Mouse (Mus musculus) forebrain, embryonic 14.5 days (tissue): ENCODE results near the gene Mlec. TPM values are rescaled to one million over a fixed set of nuclear protein-coding genes. Genes with fewer than 3 reads are reported as not detected.
"Not testable (repeated sequence)": the region's sequence is repeated elsewhere in the genome, so short reads cannot be mapped to it uniquely, and the experiment has no call there.

ENCODE experiments used
- ATAC-seq: fragments of 200-750 bp; cut with Nextera tagmentation; 2 replicates; pipeline ENCODE4 v1.8.0; 2017; ENCODE audit warnings: mild to moderate bottlenecking, moderate library complexity
- DNase-seq: peaks from one replicate; pipeline ENCODE4 v3.0.0-alpha.2; 2015; ENCODE audit warnings: low spot score
- H3K27ac ChIP-seq: fragments of 300-500 bp; sonication (generic); 2 replicates; pipeline ENCODE4 v1.5.1; 2014; ENCODE audit warnings: low read depth, mild to moderate bottlenecking, control low read depth, low read length, moderate library complexity
- H3K27me3 ChIP-seq: fragments of 300-500 bp; sonication (generic); replicated peaks from 2 replicates; pipeline ENCODE4 v1.6.1; 2014; ENCODE audit warnings: low read length, control low read depth, mixed read lengths; ENCODE audit not compliant: control insufficient read depth, insufficient read depth
- H3K36me3 ChIP-seq: fragments of 300-500 bp; sonication (generic); 2 replicates; pipeline ENCODE4 v1.6.1; 2014; ENCODE audit warnings: low read length, control low read depth; ENCODE audit not compliant: control insufficient read depth, insufficient read depth
- H3K4me1 ChIP-seq: fragments of 300-500 bp; sonication (generic); 2 replicates; pipeline ENCODE4 v1.6.1; 2014; ENCODE audit warnings: antibody characterized with exemption, low read length, control low read depth; ENCODE audit not compliant: control insufficient read depth, insufficient read depth
- H3K4me2 ChIP-seq: fragments of 300-500 bp; sonication (generic); 2 replicates; pipeline ENCODE4 v1.6.1; 2014; ENCODE audit warnings: mild to moderate bottlenecking, control low read depth, low read length
- H3K4me3 ChIP-seq: fragments of 300-500 bp; sonication (generic); 2 replicates; pipeline ENCODE4 v1.5.1; 2014; ENCODE audit warnings: low read depth, low read length, control low read depth
- H3K9ac ChIP-seq: fragments of 300-500 bp; sonication (generic); 2 replicates; pipeline ENCODE4 v1.6.1; 2014; ENCODE audit warnings: mild to moderate bottlenecking, low read length, control low read depth, moderate library complexity
- H3K9me3 ChIP-seq: fragments of 300-500 bp; sonication (generic); replicated peaks from 2 replicates; pipeline ENCODE4 v1.6.1; 2016; ENCODE audit warnings: low read length, control low read depth, mixed read lengths; ENCODE audit not compliant: control insufficient read depth
- WGBS: fragments of 180-500 bp; shearing (Covaris S2); extraction: QIAGEN DNeasy Blood & Tissue Kit; methylation state at CpG from one replicate; pipeline ENCODE4 v1.1.7; 2014; 5-methylcytosine and 5-hydroxymethylcytosine counted together
- polyA plus RNA-seq: library from polyadenylated mRNA; unstranded; fragments of >200 nt; fragmentation: Nextera tagmentation; extraction: Ambion mirVana; gene quantifications from 2 replicates; pipeline ENCODE4 v1.2.1, GENCODE M21; 2014

Mlec gene
- polyA plus RNA-seq, 1 experiment from 2014 or later = 11.4 TPM

DNA sequence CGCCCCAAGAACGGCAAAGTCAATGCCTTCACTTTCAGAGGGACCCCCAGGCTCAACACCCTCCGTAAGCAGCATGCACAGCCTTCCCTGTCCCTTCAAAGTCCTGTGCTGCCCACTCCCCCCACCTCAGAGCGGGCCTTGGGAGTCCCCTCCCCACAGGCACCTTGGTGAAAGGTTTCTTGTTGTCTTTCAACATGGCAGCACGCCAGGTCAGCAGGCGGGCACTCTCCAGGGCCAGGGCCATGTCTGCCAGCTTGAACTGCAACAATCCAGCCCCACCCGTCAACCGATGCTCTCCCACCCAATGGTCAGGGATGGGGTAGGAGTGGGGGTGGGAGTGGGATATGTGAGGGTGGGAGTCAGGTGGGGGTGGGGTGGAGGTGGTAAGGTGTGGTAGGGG lies 46.8 kb downstream of the Mlec start:
- peaks cover 6% of the 10 kb centered on the region; the same call in 1 of the 2 replicates for H3K36me3 ChIP-seq
- no peak overlapping the region for H3K4me3 ChIP-seq
- H3K27ac ChIP-seq = no peak overlapping the region
- H3K9me3 ChIP-seq = no peaks in the 10 kb centered on the region
- WGBS = 79% methylated on average over 8 of the region's 8 CpGs
- H3K9ac ChIP-seq = no peak overlapping the region
- H3K27me3 ChIP-seq = no peaks in the 10 kb centered on the region
- DNase-seq (no peak), ATAC-seq (no peak)
- H3K4me1 ChIP-seq = no peaks in the 10 kb centered on the region
- H3K4me2 ChIP-seq = no peak overlapping the region

DNA sequence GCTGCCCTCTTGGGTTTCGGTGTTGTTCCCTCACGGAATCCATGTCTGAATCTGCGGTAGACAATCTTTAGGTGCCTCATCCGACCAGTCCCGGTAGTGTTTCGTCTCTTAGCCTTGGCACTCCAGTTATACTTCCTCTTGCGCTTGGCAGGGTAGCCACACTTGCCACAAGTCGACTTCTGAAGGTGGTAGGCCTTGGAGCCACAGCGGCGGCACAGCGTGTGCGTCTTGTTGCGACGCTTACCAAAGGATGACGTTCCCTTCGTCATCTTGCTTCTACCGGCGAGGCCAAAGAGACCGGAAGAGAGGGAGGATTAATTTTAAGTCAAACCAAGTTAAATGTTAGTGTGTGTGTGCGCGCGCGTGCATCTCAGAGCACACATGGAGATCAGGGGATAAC lies 54.7 kb downstream of the Mlec start:
- H3K27me3 ChIP-seq, H3K4me3 ChIP-seq, H3K27ac ChIP-seq, H3K4me1 ChIP-seq, H3K9me3 ChIP-seq, DNase-seq, H3K4me2 ChIP-seq, H3K9ac ChIP-seq, ATAC-seq: not testable (repeated sequence)
- WGBS = 98% methylated on average over 23 of the region's 23 CpGs
- peaks cover 31% of the 10 kb centered on the region for H3K36me3 ChIP-seq

DNA sequence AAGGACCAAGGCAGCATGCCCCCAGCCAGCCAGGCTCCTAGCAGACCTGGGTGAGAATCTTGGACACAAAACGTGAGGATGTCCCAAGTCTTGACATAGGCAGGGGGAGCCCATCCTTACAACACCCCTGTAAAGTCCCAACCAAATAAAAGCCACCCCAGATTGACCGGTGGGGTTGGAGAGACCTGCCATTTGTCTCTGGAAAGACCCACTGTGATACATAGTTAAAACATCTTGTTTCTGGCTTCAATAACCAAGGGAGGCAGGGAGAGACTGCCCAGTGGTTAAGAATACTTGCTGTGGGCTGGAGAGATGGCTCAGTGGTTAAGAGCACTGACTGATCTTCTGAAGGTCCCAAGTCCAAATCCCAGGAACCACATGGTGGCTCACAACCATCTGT lies 55.7 kb downstream of the Mlec start:
- Histone ChIP-seq H3K4me2 (no peak overlapping the region), H3K4me1 (no peaks in the 10 kb centered on the region), H3K9me3 (no peaks in the 10 kb centered on the region), H3K36me3 (peaks cover 41% of the 10 kb centered on the region), H3K27me3 (no peaks in the 10 kb centered on the region), H3K4me3 (no peak overlapping the region), H3K27ac (no peak overlapping the region), H3K9ac (no peak overlapping the region)
- ATAC-seq = no peak
- no peak for DNase-seq
- WGBS = 92% methylated on average over 2 of the region's 2 CpGs

DNA sequence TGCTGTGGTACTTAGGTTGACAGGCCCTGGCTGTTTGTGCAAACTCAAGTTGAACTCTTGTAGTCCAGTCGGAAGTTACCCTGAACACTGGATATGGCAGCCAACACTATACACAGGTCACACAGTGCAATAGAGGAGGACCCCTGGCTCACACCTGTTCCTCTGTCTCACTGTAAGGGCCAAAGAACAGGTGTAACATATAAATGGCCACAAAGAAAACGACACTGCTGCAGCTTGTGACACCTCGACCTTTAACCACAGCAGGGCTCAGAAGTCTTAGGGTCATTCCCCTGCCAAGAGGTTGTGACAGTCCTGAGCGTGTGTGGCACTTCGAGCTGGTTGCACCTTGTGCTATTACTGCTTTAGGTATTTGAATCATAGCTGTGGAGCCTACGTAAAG lies 57.5 kb downstream of the Mlec start:
- ATAC-seq (no peak), DNase-seq (no peak)
- Histone ChIP-seq H3K9me3 (no peaks in the 10 kb centered on the region), H3K27me3 (no peaks in the 10 kb centered on the region), H3K27ac (no peak overlapping the region), H3K4me1 (no peaks in the 10 kb centered on the region), H3K4me3 (no peak overlapping the region), H3K9ac (no peak overlapping the region), H3K4me2 (no peak overlapping the region), H3K36me3 (peaks cover 58% of the 10 kb centered on the region)
- 87% methylated on average over 6 of the region's 6 CpGs for WGBS

DNA sequence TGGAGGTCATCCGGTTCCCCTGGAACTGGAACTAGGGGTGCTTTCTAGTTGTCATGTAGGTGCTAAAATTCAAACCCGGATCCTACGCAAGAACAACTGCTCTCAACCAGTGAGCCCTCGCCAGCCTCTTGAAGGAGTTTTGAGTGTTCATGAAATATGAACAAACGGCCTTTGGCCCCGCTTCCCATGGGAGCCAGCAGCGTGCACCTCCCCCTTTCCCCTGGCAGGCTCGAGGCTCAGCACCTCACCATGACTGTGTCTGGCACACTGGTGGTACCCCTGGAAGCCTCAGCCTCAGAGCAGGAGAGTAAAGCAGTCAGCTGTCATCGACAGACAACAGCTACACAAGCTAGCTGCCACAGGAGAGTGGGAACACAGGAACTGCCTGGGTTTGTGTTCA lies 58.0 kb downstream of the Mlec start:
- Histone ChIP-seq H3K9ac (no peak overlapping the region), H3K27ac (no peak overlapping the region), H3K4me3 (no peak overlapping the region), H3K4me2 (no peak overlapping the region), H3K4me1 (no peaks in the 10 kb centered on the region), H3K27me3 (no peaks in the 10 kb centered on the region), H3K9me3 (no peaks in the 10 kb centered on the region), H3K36me3 (peaks cover 63% of the 10 kb centered on the region)
- WGBS = 91% methylated on average over 9 of the region's 9 CpGs
- no peak for ATAC-seq
- no peak for DNase-seq

DNA sequence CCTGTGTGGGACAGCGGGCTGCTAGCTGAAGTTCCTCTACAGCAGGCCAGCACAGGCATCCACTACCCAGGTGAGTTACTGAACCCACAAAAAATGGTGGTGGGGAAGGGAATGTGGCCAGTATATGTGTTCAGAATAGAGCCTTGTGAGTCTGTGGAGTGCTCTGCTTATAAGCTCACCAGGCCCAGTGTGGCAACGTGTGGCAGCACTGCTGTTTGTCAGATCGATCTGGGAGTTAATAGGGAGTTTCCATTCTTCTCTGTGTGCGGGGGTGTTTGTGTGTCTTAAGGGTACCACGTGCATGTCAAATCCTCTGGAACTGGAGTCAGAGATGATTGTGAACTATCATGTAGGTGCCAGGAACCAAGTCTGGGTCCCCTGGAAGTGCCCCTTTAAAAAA lies 58.4 kb downstream of the Mlec start:
- Histone ChIP-seq H3K9me3 (no peaks in the 10 kb centered on the region), H3K4me3 (no peak overlapping the region), H3K4me1 (no peaks in the 10 kb centered on the region), H3K36me3 (peaks cover 68% of the 10 kb centered on the region), H3K4me2 (no peak overlapping the region), H3K9ac (no peak overlapping the region), H3K27ac (no peak overlapping the region), H3K27me3 (no peaks in the 10 kb centered on the region)
- ATAC-seq (no peak), DNase-seq (no peak)
- 75% methylated on average over 5 of the region's 5 CpGs for WGBS

DNA sequence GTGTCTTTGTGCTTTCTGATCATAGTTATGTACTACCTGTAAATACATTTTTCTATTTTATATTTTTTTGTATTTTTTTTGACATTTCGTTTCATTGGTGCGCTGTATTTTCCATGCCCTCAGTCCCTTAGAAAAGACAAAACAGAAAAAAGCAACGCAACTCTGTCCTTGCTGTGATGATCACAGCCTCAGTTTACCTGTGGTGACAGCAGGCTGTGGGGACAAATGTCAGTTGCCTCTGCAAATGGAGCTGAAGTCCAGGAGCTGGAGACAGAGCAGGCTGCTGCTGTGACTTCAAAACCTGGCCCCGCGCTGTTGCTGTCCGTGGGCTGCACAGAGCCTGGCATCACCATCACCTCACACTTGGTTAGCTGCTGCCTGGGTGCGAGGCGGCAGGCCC lies 59.8 kb downstream of the Mlec start, which contains the start of gene Gm10401:
TSS of gene Gm10401 (minus strand) at position 101 of the 400 bp plus-strand sequence.
- H3K4me1 ChIP-seq = no peaks in the 10 kb centered on the region
- no peak within 1 kb of the TSS for H3K9ac ChIP-seq
- WGBS = 96% methylated on average over 8 of the region's 8 CpGs
- H3K4me3 ChIP-seq = no peak within 1 kb of the TSS
- no peaks in the 10 kb centered on the region for H3K27me3 ChIP-seq
- no peak for ATAC-seq
- DNase-seq = no peak
- no peaks in the 10 kb centered on the region for H3K9me3 ChIP-seq
- H3K27ac ChIP-seq = no peak within 1 kb of the TSS
- H3K36me3 ChIP-seq = peaks cover 72% of the 10 kb centered on the region
- no peak within 1 kb of the TSS for H3K4me2 ChIP-seq

Other genes starting within 250 kb of the Mlec start
- 0.10 and 0.28 TPM in 2 replicates for gene Oasl1, start 234.9 kb downstream of the Mlec start, polyA plus RNA-seq
- gene 2210016L21Rik, start 216.0 kb downstream of the Mlec start, polyA plus RNA-seq = 90.5 and 95.3 TPM in 2 replicates
- gene Hnf1a, start 187.1 kb downstream of the Mlec start, polyA plus RNA-seq = not detected in 2 replicates
- gene Sppl3, start 147.0 kb downstream of the Mlec start, polyA plus RNA-seq = 20.3 and 24.0 TPM in 2 replicates
- 39.4 and 50.4 TPM in 2 replicates for gene Gm10401, start 59.9 kb downstream of the Mlec start, polyA plus RNA-seq
- 17.7 and 18.8 TPM in 2 replicates for gene Acads, start 38.8 kb downstream of the Mlec start, polyA plus RNA-seq
- gene Unc119b, start 23.2 kb downstream of the Mlec start, polyA plus RNA-seq = 35.4 and 37.8 TPM in 2 replicates
- gene Cabp1, start 36.2 kb upstream of the Mlec start, polyA plus RNA-seq = 7.1 and 10.1 TPM in 2 replicates
- gene Pop5, start 77.7 kb upstream of the Mlec start, polyA plus RNA-seq = 101 and 105 TPM in 2 replicates
- gene Rnf10, start 114.7 kb upstream of the Mlec start, polyA plus RNA-seq = 64.3 and 75.2 TPM in 2 replicates
- gene Coq5, start 121.5 kb upstream of the Mlec start, polyA plus RNA-seq = 55.1 and 60.9 TPM in 2 replicates
- gene Dynll1, start 142.8 kb upstream of the Mlec start, polyA plus RNA-seq = 1,615 and 1,740 TPM in 2 replicates
- 165 and 169 TPM in 2 replicates for gene Srsf9, start 169.0 kb upstream of the Mlec start, polyA plus RNA-seq
- gene Gatc, start 183.0 kb upstream of the Mlec start, polyA plus RNA-seq = 30.1 and 32.9 TPM in 2 replicates
- 56.4 and 57.6 TPM in 2 replicates for gene Triap1, start 183.0 kb upstream of the Mlec start, polyA plus RNA-seq
- gene Cox6a1, start 190.8 kb upstream of the Mlec start, polyA plus RNA-seq = 1,083 and 1,200 TPM in 2 replicates